18 mouse cellular contexts compared by ENCODE assay signal in genomic region chr4:104497221-104497620, GRCm38 (mm10).
A peak's percentile ranks its signal among the peaks of the same experiment; 100 is the strongest.
DNase-seq lines count a peak whose midpoint lies in the region; ATAC-seq and TF ChIP-seq lines count a peak whose summit lies in the region.
"Had no signal": no experiment of that assay in that cellular context is flagged by ENCODE, and none has a peak within 500 bp of the region (broad histone marks: within the 10 kb centered on the region; RNA-seq: fewer than 3 reads in every experiment).

No protein-coding gene starts in this region.

- H3K4me3 ChIP-seq in heart, adult 2 months = no peak overlapping the region
- no peak overlapping the region for H3K4me3 ChIP-seq in ES-E14 (ENCODE audit: insufficient read depth in 1 of 2, low read depth in 1 of 2, low read length in 2 of 2, poor library complexity in 1 of 2, severe bottlenecking in 1 of 2)
- no peak overlapping the region for H3K4me3 ChIP-seq in embryonic facial prominence, embryonic 10.5 days
- no peak overlapping the region for H3K4me3 ChIP-seq in midbrain, embryonic 11.5 days (ENCODE audit: low read depth, low read length)
- no peak overlapping the region for H3K4me3 ChIP-seq in kidney, adult 2 months (ENCODE audit: insufficient read depth, low read depth, low read length)
- H3K4me3 ChIP-seq: embryonic facial prominence, embryonic 12.5 days; gastrocnemius, adult 2 months; heart, embryonic 15.5 days; limb, embryonic 15.5 days had no signal

- H3K4me2 ChIP-seq in midbrain, embryonic 11.5 days = no peak overlapping the region
- H3K4me2 ChIP-seq: embryonic facial prominence, embryonic 12.5 days; heart, embryonic 15.5 days; limb, embryonic 15.5 days had no signal

- peak; percentile 91 for ATAC-seq in midbrain, embryonic 11.5 days (ENCODE audit: low FRiP score)

- no peaks in the 10 kb centered on the region for H3K27me3 ChIP-seq in heart, adult 2 months (ENCODE audit: control insufficient read depth, insufficient read depth, low read length)
- peaks cover 87% of the 10 kb centered on the region for H3K27me3 ChIP-seq in embryonic facial prominence, embryonic 10.5 days (replicated peaks; ENCODE audit: low read depth, poor library complexity, severe bottlenecking)
- H3K27me3 ChIP-seq in midbrain, embryonic 11.5 days (ENCODE audit: control insufficient read depth, insufficient read depth, low read length) = no peaks in the 10 kb centered on the region
- no peaks in the 10 kb centered on the region for H3K27me3 ChIP-seq in kidney, adult 2 months (replicated peaks; ENCODE audit: control insufficient read depth, insufficient read depth, low read length)
- H3K27me3 ChIP-seq: heart, embryonic 15.5 days; limb, embryonic 15.5 days had no signal

- intact Hi-C loops in heart, adult 2 months (cut with DNase I) = no loop called here

- no peak overlapping the region for H3K27ac ChIP-seq in heart, adult 2 months
- H3K27ac ChIP-seq in ES-E14 (ENCODE audit: insufficient read depth, low read depth, low read length, poor library complexity, severe bottlenecking) = 0 out of 2 replicates have a peak overlapping the region, but pooled peaks have one; percentile 36
- peak overlapping the region; percentile 14; the same call in 1 of the 2 replicates for H3K27ac ChIP-seq in embryonic facial prominence, embryonic 10.5 days (replicated peaks)
- peak overlapping the region; percentile 75 for H3K27ac ChIP-seq in midbrain, embryonic 11.5 days (ENCODE audit: low read depth, low read length)
- no peak overlapping the region for H3K27ac ChIP-seq in kidney, adult 2 months (ENCODE audit: insufficient read depth, low read depth, low read length)
- H3K27ac ChIP-seq: embryonic facial prominence, embryonic 12.5 days; gastrocnemius, adult 2 months; heart, embryonic 15.5 days; limb, embryonic 15.5 days had no signal

- no peaks in the 10 kb centered on the region for H3K79me2 ChIP-seq in heart, adult 2 months (replicated peaks; ENCODE audit: control insufficient read depth, insufficient read depth, low read length)

- H3K4me1 ChIP-seq in heart, adult 2 months (ENCODE audit: control insufficient read depth, insufficient read depth, low read length) = no peaks in the 10 kb centered on the region
- H3K4me1 ChIP-seq in ES-E14 (ENCODE audit: control insufficient read depth in 2 of 2, insufficient read depth in 2 of 2, low read length in 2 of 2, poor library complexity in 1 of 2) = peaks cover 0 to 14% of the 10 kb centered on the region in 2 experiments; a peak in 2 of 4 replicates
- peaks cover 44% of the 10 kb centered on the region for H3K4me1 ChIP-seq in embryonic facial prominence, embryonic 10.5 days
- H3K4me1 ChIP-seq in midbrain, embryonic 11.5 days (ENCODE audit: control insufficient read depth, insufficient read depth, low read length) = peaks cover 14% of the 10 kb centered on the region
- H3K4me1 ChIP-seq in kidney, adult 2 months (ENCODE audit: control insufficient read depth, insufficient read depth, low read length) = no peaks in the 10 kb centered on the region
- H3K4me1 ChIP-seq: heart, embryonic 15.5 days; limb, embryonic 15.5 days had no signal

- TF ChIP-seq POLR2A in heart, adult 2 months (IDR thresholded peaks at IDR 0.05; ENCODE audit: insufficient read depth, low read depth, low read length) = no peak
- no peak for TF ChIP-seq POLR2A in kidney, adult 2 months (IDR thresholded peaks at IDR 0.05; ENCODE audit: low read depth, low read length)

- H3K9ac ChIP-seq in heart, adult 2 months (ENCODE audit: low read depth, low read length) = no peak overlapping the region
- no peak overlapping the region for H3K9ac ChIP-seq in ES-E14 (ENCODE audit: insufficient read depth, low read depth, low read length, poor library complexity, severe bottlenecking)
- peak overlapping the region; percentile 18; the same call in 1 of the 2 replicates for H3K9ac ChIP-seq in midbrain, embryonic 11.5 days (ENCODE audit: low read length)
- H3K9ac ChIP-seq: embryonic facial prominence, embryonic 12.5 days; heart, embryonic 15.5 days; limb, embryonic 15.5 days had no signal

- TF ChIP-seq EP300 in heart, adult 2 months (IDR thresholded peaks at IDR 0.05; ENCODE audit: insufficient read depth, low read depth, low read length) = no peak

- no peak for TF ChIP-seq CTCF in heart, adult 2 months (IDR thresholded peaks at IDR 0.05)
- no peak for TF ChIP-seq CTCF in kidney, adult 2 months (conservative IDR thresholded peaks at IDR 0.05; ENCODE audit: insufficient read depth, insufficient read length, low read depth, low read length)

- no peaks in the 10 kb centered on the region for H3K9me3 ChIP-seq in ES-E14 (ENCODE audit: control insufficient read depth, insufficient read depth, low read depth, low read length)
- H3K9me3 ChIP-seq in embryonic facial prominence, embryonic 10.5 days = no peaks in the 10 kb centered on the region
- H3K9me3 ChIP-seq in midbrain, embryonic 11.5 days (ENCODE audit: control insufficient read depth, low read length) = no peaks in the 10 kb centered on the region
- H3K9me3 ChIP-seq: embryonic facial prominence, embryonic 12.5 days; heart, embryonic 15.5 days; limb, embryonic 15.5 days had no signal

- 79% methylated on average over 1 of the region's 1 CpGs for WGBS in heart, adult 2 months
- WGBS in embryonic facial prominence, embryonic 10.5 days = 35% methylated on average over 1 of the region's 1 CpGs
- WGBS in midbrain, embryonic 11.5 days = 18% methylated on average over 1 of the region's 1 CpGs
- WGBS in kidney, adult 2 months = 94% methylated on average over 1 of the region's 1 CpGs

- no peaks in the 10 kb centered on the region for H3K36me3 ChIP-seq in heart, adult 2 months (ENCODE audit: control insufficient read depth, insufficient read depth, low read length)
- H3K36me3 ChIP-seq in ES-E14 (ENCODE audit: control insufficient read depth, insufficient read depth, low read length, poor library complexity, severe bottlenecking) = no peaks in the 10 kb centered on the region
- no peaks in the 10 kb centered on the region for H3K36me3 ChIP-seq in embryonic facial prominence, embryonic 10.5 days (replicated peaks)
- no peaks in the 10 kb centered on the region for H3K36me3 ChIP-seq in midbrain, embryonic 11.5 days (ENCODE audit: control insufficient read depth, insufficient read depth, low read length)
- H3K36me3 ChIP-seq in kidney, adult 2 months (ENCODE audit: control insufficient read depth, insufficient read depth, low read length) = no peaks in the 10 kb centered on the region
- H3K36me3 ChIP-seq: embryonic facial prominence, embryonic 12.5 days; heart, embryonic 15.5 days; limb, embryonic 15.5 days had no signal

- in situ Hi-C loops in ES-E14 (cut with MboI; ENCODE audit: low sequenced_read_pairs in 2 of 2, unreplicated experiment in 2 of 2) = no loop called here

- peak; percentile 37 for DNase-seq in heart, adult 11 months
- DNase-seq in heart, adult 2 months = no peak
- no peak for DNase-seq in ES-E14 (ENCODE audit: low read depth, low spot score)
- no peak for DNase-seq in embryonic facial prominence, embryonic 10.5 days (ENCODE audit: low spot score)
- peak; percentile 88 for DNase-seq in midbrain, embryonic 11.5 days (ENCODE audit: low spot score, missing footprints)
- no peak for DNase-seq in kidney, adult 2 months
- no peak for DNase-seq in spleen, adult 18-20 months
- DNase-seq in kidney, adult 9 months = no peak
- DNase-seq: B cell, adult 2 months; cerebellum, adult 9-11 months; gastrocnemius, adult 2 months; kidney, postnatal 4 days; lung, adult 18-20 months; right cerebral cortex, postnatal 25 days; thymus, postnatal 14 days had no signal

TF ChIP-seq in ES-E14, 5 proteins besides CTCF, POLR2A, EP300 and RAD21:
- TF ChIP-seq CHD2 (IDR thresholded peaks at IDR 0.05; ENCODE audit: low read depth, low read length) = no peak
- TF ChIP-seq HCFC1 (IDR thresholded peaks at IDR 0.05; ENCODE audit: borderline replicate concordance, insufficient read depth, low read length) = no peak
- TF ChIP-seq MAFK (IDR thresholded peaks at IDR 0.05; ENCODE audit: insufficient read depth, low read depth, low read length) = no peak
- no peak for TF ChIP-seq ZNF384 (IDR thresholded peaks at IDR 0.05; ENCODE audit: low read depth, low read length)
- TF ChIP-seq ZC3H11A (IDR thresholded peaks at IDR 0.05; ENCODE audit: borderline replicate concordance, low read depth, low read length) = no peak

Comparison
In these comparisons a context has a peak if more than half of its experiments do, and no peak if none do; other contexts are left out.
1. DNase-seq: peak in heart, adult 11 months (single experiment) and midbrain, embryonic 11.5 days (single experiment); none in heart, adult 2 months (0 of 2), ES-E14 (single experiment), embryonic facial prominence, embryonic 10.5 days (single experiment), kidney, adult 2 months (single experiment), spleen, adult 18-20 months (0 of 2) and kidney, adult 9 months (single experiment).
2. H3K27ac ChIP-seq: peak in ES-E14 (single experiment), embryonic facial prominence, embryonic 10.5 days (single experiment) and midbrain, embryonic 11.5 days (single experiment); none in heart, adult 2 months (single experiment) and kidney, adult 2 months (single experiment).